Mouse (Mus musculus) small intestine, adult 2 months (tissue): ENCODE measurements at regions not wholly inside any gene's neighbourhood (a gene's known extent, or its start where the extent isn't known, plus 50 kb on each side); places are given as distances from the start of the nearest gene placed in this dataset.

Experiments
- CTCF ChIP-seq: fragments of 200-500 bp; IDR thresholded peaks from 2 replicates; pipeline ENCODE4 v1.5.1; 2012; ENCODE audit warnings: low read depth, mild to moderate bottlenecking, control low read depth, inconsistent platforms, low read length, moderate library complexity, mixed read lengths; ENCODE audit not compliant: insufficient replicate concordance, insufficient read length; ENCODE audit errors: extremely low read depth
- POLR2A ChIP-seq: fragments of 200-500 bp; IDR thresholded peaks from 2 replicates; pipeline ENCODE4 v1.6.1; 2012; ENCODE audit warnings: low read depth, mild to moderate bottlenecking, control low read depth, inconsistent platforms, low read length, moderate library complexity

DNA sequence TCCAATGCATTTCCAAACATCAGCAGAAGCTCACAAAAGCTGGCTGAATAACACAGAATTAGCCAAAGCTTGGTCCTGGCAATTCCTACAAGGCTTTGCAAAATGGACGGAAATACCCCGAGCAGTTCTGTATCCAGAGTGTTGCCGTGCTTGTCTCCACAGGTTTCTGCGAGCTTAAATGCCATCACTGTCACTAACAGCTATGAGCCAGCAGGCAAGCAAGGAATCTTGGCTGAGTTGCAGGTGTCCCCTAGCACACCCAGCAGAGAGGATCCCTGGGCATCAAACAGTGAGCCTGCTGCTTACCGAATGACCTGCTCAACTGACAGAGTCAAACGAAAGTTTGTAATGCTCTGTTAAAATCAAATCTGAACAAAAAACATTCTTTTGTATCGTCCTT lies 226.0 kb upstream of the Elac2 start:
- no peak for TF ChIP-seq CTCF
- TF ChIP-seq POLR2A = no peak
